Mouse (Mus musculus) liver, embryonic 15.5 days (tissue): ENCODE measurements around the gene 1700029I15Rik. TPM values are rescaled to one million over a fixed set of nuclear protein-coding genes. Genes with fewer than 3 reads are reported as not detected.

Source experiments
- ATAC-seq: fragments of 200-750 bp; cut with Nextera tagmentation; 2 replicates; pipeline ENCODE4 v1.8.0; 2017; ENCODE audit warnings: moderate number of reproducible peaks, mild to moderate bottlenecking, moderate library complexity; ENCODE audit not compliant: insufficient read depth
- H3K27ac ChIP-seq: fragments of 300-500 bp; sonication (generic); replicated peaks from 2 replicates; pipeline ENCODE4 v1.5.1; 2015; ENCODE audit warnings: mild to moderate bottlenecking, inconsistent platforms
- H3K27me3 ChIP-seq: fragments of 300-500 bp; sonication (generic); 2 replicates; pipeline ENCODE4 v1.6.1; 2015; ENCODE audit warnings: mild to moderate bottlenecking, inconsistent platforms
- H3K36me3 ChIP-seq: fragments of 300-500 bp; sonication (generic); replicated peaks from 2 replicates; pipeline ENCODE4 v1.6.1; 2015; ENCODE audit warnings: moderate library complexity, mild to moderate bottlenecking, inconsistent platforms
- H3K4me1 ChIP-seq: fragments of 300-500 bp; sonication (generic); replicated peaks from 2 replicates; pipeline ENCODE4 v1.6.1; 2015; ENCODE audit warnings: inconsistent platforms
- H3K4me2 ChIP-seq: fragments of 300-500 bp; sonication (generic); 2 replicates; pipeline ENCODE4 v1.6.1; 2015; ENCODE audit warnings: moderate library complexity, mild to moderate bottlenecking, inconsistent platforms
- H3K4me3 ChIP-seq: fragments of 300-500 bp; sonication (generic); replicated peaks from 2 replicates; pipeline ENCODE4 v1.5.1; 2015; ENCODE audit warnings: mild to moderate bottlenecking, inconsistent platforms
- H3K9ac ChIP-seq: fragments of 300-500 bp; sonication (generic); 2 replicates; pipeline ENCODE4 v1.6.1; 2015; ENCODE audit warnings: moderate library complexity, mild to moderate bottlenecking, inconsistent platforms
- H3K9me3 ChIP-seq: fragments of 300-500 bp; sonication (generic); replicated peaks from 2 replicates; pipeline ENCODE4 v1.6.1; 2016; ENCODE audit warnings: inconsistent platforms
- WGBS: fragments of 180-500 bp; shearing (Covaris S2); methylation state at CpG from one replicate; pipeline ENCODE4 v1.1.7; 2015; ENCODE audit warnings: mixed read lengths; ENCODE audit not compliant: insufficient replicate concordance; 5-methylcytosine and 5-hydroxymethylcytosine counted together
- microRNA-seq: library from miRNA; unstranded; fragments of <30 nt; microRNA quantifications from one replicate; pipeline ENCODE4, GENCODE M21; 2016
- polyA plus RNA-seq: library from polyadenylated mRNA; unstranded; fragments of >200 nt; fragmentation: Nextera tagmentation; extraction: Ambion mirVana; gene quantifications from 2 replicates; pipeline ENCODE4 v1.2.1, GENCODE M21; 2015

Gene 1700029I15Rik
- polyA plus RNA-seq, 1 experiment from 2014 or later, result 1.4 TPM

- H3K9ac ChIP-seq, result no peak overlapping the region
- WGBS, result 48% methylated on average over 2 of the region's 2 CpGs
- no peak overlapping the region for H3K4me3 ChIP-seq
- no peak for ATAC-seq
- no peaks in the 10 kb centered on the region for H3K9me3 ChIP-seq
- H3K27ac ChIP-seq, result no peak overlapping the region
- no peak overlapping the region for H3K4me2 ChIP-seq
- H3K4me1 ChIP-seq, result peaks cover 77% of the 10 kb centered on the region
- H3K36me3 ChIP-seq, result peaks cover 9% of the 10 kb centered on the region; the same call in 1 of the 2 replicates
- no peaks in the 10 kb centered on the region for H3K27me3 ChIP-seq
Measured at GRCm38 (mm10) chr2:92430089-92430488, 47.8 kb downstream of the 1700029I15Rik start.

- no peak for ATAC-seq
- Histone ChIP-seq H3K4me3 (peak overlapping the region; percentile 82), H3K36me3 (peaks cover 4% of the 10 kb centered on the region; the same call in 1 of the 2 replicates), H3K4me2 (peak overlapping the region; percentile 99), H3K27ac (no peak overlapping the region), H3K27me3 (no peaks in the 10 kb centered on the region), H3K4me1 (peaks cover 77% of the 10 kb centered on the region), H3K9me3 (no peaks in the 10 kb centered on the region), H3K9ac (no peak overlapping the region)
- 54% methylated on average over 21 of the region's 21 CpGs for WGBS
Measured at GRCm38 (mm10) chr2:92430723-92431541, 48.6 kb downstream of the 1700029I15Rik start.

GRCm38 (mm10) chr2:92431611-92432179, 49.4 kb downstream of the 1700029I15Rik start:
- 0 out of 2 replicates have a peak overlapping the region, but pooled peaks have one; percentile 1 for H3K9ac ChIP-seq
- WGBS, result 46% methylated on average over 11 of the region's 11 CpGs

GRCm38 (mm10) chr2:92432299-92433295, 50.3 kb downstream of the 1700029I15Rik start:
- no peak for ATAC-seq
- H3K9me3 ChIP-seq, result no peaks in the 10 kb centered on the region
- no peaks in the 10 kb centered on the region for H3K36me3 ChIP-seq
- H3K9ac ChIP-seq, result peak overlapping the region; percentile 92
- peak overlapping the region; percentile 79 for H3K27ac ChIP-seq
- H3K27me3 ChIP-seq, result no peaks in the 10 kb centered on the region
- H3K4me3 ChIP-seq, result peak overlapping the region; percentile 82
- WGBS, result 41% methylated on average over 17 of the region's 17 CpGs
- H3K4me2 ChIP-seq, result peak overlapping the region; percentile 99
- peaks cover 78% of the 10 kb centered on the region for H3K4me1 ChIP-seq

More at GRCm38 (mm10) chr2:92431611-92432179, 49.4 kb downstream of the 1700029I15Rik start:
- Histone ChIP-seq H3K27ac (peak overlapping the region; percentile 79), H3K9me3 (no peaks in the 10 kb centered on the region), H3K4me2 (peak overlapping the region; percentile 99), H3K27me3 (no peaks in the 10 kb centered on the region), H3K4me3 (peak overlapping the region; percentile 82), H3K4me1 (peaks cover 75% of the 10 kb centered on the region), H3K36me3 (no peaks in the 10 kb centered on the region)
- ATAC-seq, result no peak

- under 1% methylated on average over 76 of the region's 76 CpGs for WGBS
- H3K4me1 ChIP-seq, result peaks cover 70% of the 10 kb centered on the region
- peak; percentile 94 for ATAC-seq
- H3K36me3 ChIP-seq, result no peaks in the 10 kb centered on the region
- H3K9me3 ChIP-seq, result no peaks in the 10 kb centered on the region
- no peaks in the 10 kb centered on the region for H3K27me3 ChIP-seq
- peak within 1 kb of the TSS; percentile 99 for H3K4me2 ChIP-seq
- peak within 1 kb of the TSS; percentile 82 for H3K4me3 ChIP-seq
- H3K9ac ChIP-seq, result peak within 1 kb of the TSS; percentile 92
- H3K27ac ChIP-seq, result peak within 1 kb of the TSS; percentile 79
Measured at GRCm38 (mm10) chr2:92433578-92434374, 51.4 kb downstream of the 1700029I15Rik start, which contains the start of gene Cry2. Gene Cry2 (minus strand): TSS chr2:92434043.

- Histone ChIP-seq H3K9me3 (no peaks in the 10 kb centered on the region), H3K27ac (0 out of 2 replicates have a peak overlapping the region, but pooled peaks have one; percentile 31), H3K4me2 (peak overlapping the region; percentile 99), H3K9ac (peak overlapping the region; percentile 49), H3K27me3 (no peaks in the 10 kb centered on the region), H3K36me3 (no peaks in the 10 kb centered on the region), H3K4me1 (peaks cover 64% of the 10 kb centered on the region), H3K4me3 (peak overlapping the region; percentile 82)
- ATAC-seq, result no peak
- 8% methylated on average over 12 of the region's 12 CpGs for WGBS
Measured at GRCm38 (mm10) chr2:92434375-92434745, 52.0 kb downstream of the 1700029I15Rik start.

- peak overlapping the region; percentile 99; the same call in 1 of the 2 replicates for H3K4me2 ChIP-seq
- H3K4me3 ChIP-seq, result no peak overlapping the region
- H3K9me3 ChIP-seq, result no peaks in the 10 kb centered on the region
- no peaks in the 10 kb centered on the region for H3K36me3 ChIP-seq
- ATAC-seq, result no peak
- 64% methylated on average over 6 of the region's 6 CpGs for WGBS
- no peaks in the 10 kb centered on the region for H3K27me3 ChIP-seq
- H3K4me1 ChIP-seq, result peaks cover 58% of the 10 kb centered on the region
- no peak overlapping the region for H3K27ac ChIP-seq
- no peak overlapping the region for H3K9ac ChIP-seq
Measured at GRCm38 (mm10) chr2:92435023-92435422, 52.7 kb downstream of the 1700029I15Rik start.

Small RNA genes lying within 50 kb of the gene (microRNA-seq; reads per million reads assigned to microRNA genes)
- gene Mir7000, result not detected

Other genes starting within 250 kb of the 1700029I15Rik start
- gene Pex16, start 7.9 kb upstream of the 1700029I15Rik start, polyA plus RNA-seq, result 22.4 and 26.2 TPM in 2 replicates
- 2.4 and 3.5 TPM in 2 replicates for gene Large2, start 7.7 kb upstream of the 1700029I15Rik start, polyA plus RNA-seq
- gene Mapk8ip1, start 18.7 kb downstream of the 1700029I15Rik start, polyA plus RNA-seq, result 1.8 and 1.9 TPM in 2 replicates
- gene Cry2, start 51.5 kb downstream of the 1700029I15Rik start, polyA plus RNA-seq, result 11.2 and 14.6 TPM in 2 replicates
- gene Slc35c1, start 78.0 kb downstream of the 1700029I15Rik start, polyA plus RNA-seq, result 11.0 and 11.6 TPM in 2 replicates
- gene Chst1, start 217.2 kb downstream of the 1700029I15Rik start, polyA plus RNA-seq, result 0.10 and 0.24 TPM in 2 replicates